Mouse (Mus musculus): ENCODE measurements at regions not wholly inside any gene's neighbourhood (a gene's known extent, or its start where the extent isn't known, plus 50 kb on each side); places are given as distances from the start of the nearest gene placed in this dataset.
A peak's percentile ranks its signal among the peaks of the same experiment; 100 is the strongest.

DNA sequence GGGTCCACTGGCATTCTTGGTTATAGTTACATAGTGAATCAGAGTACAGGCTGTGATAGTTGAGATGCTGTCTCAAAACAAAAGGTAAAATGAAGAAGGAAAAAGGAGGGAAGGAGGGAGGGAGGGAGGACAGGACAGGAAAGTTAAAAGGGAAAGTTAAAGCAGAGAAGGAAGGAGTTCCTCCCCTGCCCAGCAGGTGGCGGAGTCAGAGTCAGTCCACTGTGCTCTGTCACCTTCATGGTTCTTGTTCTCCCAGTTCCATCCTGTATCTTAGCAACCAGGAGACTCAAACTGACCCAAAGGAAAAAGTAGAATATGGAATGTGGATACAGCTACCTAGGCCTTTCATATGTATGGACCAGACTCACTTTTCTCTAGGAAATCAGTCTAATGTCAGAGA lies 288.3 kb downstream of the Pdcd6ip start:
- DNase-seq, result no peak

DNA sequence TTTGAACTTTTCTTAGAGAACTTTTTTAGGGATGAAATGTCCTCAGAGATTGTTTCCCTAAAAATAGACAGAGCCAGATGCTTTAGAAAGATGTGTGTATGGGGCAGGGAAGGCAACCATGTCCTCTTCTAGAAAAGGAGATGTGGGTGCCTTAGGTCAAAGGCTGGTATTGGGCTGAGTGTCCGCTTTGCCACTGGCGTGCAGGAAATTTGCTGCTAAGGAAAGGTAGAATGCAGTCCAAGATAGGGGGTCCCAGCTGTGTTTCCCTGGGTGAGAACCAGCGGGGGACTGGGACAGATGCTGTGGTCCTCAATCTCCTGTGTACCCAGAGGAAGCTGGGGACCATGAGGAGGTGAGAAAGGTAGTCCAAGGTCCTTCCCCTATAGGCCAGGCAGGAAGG lies 291.0 kb downstream of the Pdcd6ip start:
- no peak for DNase-seq

DNA sequence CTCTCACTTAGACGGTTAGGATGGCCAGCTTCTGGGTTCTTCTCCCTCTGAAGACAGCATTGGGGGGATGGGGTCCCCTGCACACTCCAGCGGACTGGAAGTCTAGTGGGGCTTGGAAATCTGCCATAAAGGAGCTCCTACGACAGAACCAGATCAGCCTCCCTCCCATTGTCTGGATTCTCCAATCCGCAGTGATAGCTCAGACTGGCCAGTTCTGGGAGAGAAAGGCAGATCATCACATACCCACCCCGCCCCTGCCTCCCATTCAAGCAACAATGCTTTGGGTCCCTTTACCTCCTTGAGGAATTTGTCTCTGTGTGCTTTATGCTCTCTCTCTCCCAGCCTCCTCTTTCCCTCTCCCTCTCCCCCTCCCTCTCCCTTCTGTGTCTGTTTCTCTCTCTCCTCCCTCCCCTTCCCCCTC lies 292.5 kb downstream of the Pdcd6ip start:
- no peak for DNase-seq

DNA sequence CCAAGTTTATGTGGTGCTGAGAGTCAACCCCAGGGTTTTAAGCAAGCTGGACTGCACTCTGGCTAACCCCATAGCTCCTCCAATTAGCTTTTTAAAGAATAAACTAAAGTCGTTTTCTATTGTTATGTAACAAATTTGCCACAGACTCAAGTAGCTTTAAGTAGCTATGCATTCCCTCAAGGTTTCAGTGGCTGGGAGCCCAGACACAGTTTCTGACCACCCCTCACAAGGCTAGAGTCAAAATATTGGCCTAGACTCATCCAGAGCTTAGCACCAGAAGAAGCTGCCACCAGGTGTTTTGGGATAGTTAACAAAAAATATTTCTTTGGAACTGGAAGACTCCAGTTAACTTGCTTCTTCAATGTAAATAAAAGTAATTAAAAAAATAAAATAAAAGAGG lies 293.4 kb downstream of the Pdcd6ip start:
- no peak for DNase-seq

DNA sequence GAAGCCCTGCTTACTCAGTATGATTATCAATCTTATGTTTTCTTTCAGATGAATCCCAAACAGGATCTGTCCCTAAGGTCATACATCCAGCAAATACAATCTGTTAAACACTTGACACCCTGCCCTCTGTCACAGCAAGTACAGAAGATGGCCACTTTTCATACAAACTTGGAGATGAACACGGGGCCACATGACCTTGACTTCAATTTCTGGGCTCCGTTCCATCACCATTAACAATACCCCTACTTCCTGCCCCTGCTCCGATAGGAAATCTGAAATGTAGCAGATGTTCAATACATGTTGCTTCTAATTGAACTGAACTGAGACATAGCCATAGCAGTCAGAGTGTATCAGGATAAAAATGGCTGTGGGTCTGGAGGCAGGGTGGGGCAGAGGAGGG lies 294.2 kb downstream of the Pdcd6ip start:
- no peak for DNase-seq

DNA sequence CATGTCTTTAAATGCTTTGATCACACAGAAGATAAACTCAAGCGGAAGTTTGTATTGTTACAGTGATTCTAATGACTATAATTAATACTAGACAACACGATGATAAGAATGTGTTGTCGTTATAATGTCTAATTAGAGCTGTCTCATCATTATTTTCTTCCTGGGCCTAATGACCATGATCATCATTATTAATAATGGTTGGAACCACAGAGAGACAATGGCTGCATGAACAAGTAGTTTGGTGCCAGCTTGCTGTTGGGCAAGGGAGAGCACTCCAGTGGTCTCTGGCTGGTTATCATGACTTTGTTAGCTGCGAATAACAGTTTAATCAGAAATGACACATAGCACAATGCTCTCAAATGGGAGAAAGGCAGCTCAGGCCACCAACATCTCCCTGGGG lies 296.4 kb downstream of the Pdcd6ip start:
- no peak for DNase-seq

DNA sequence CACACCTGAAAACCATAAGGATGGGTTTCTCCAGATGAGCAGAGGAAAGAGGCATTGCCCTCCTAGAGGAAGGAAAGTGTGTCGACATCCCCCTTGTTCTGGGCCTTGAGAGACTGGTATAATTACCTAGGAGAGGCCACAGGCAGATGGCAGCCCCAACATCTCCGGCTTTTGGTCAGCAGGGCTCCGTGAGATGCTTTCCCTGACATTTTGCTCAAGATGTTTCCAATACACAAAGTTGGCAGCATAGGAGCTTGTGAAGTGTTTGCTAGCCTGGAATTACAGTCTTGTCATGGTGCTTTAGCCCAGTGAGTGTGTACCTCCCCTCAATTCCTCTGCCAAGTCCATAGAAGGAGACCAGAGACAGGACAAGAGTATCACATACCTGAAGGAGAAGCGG lies 299.5 kb downstream of the Pdcd6ip start:
- peak; percentile 53 to 64 for DNase-seq

DNA sequence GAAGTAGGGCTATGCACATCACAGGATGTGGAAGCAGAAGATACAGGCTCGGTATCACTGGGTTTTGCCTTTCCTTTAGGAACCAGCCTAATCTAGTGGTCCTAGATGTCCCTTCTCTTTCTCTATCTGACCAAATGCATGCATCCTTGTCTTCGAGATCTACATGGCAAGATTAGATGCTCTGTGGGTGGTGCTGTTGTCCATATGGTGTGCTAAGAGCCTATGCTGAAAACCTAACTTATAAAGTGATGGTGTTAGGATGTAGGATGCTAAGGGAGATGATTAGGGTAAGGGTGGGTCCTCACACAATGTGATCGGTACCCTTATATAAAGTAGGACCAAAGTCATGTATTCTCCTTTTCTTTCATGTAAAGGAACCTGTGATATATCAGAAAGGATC lies 313.7 kb downstream of the Pdcd6ip start:
- no peak for DNase-seq

DNA sequence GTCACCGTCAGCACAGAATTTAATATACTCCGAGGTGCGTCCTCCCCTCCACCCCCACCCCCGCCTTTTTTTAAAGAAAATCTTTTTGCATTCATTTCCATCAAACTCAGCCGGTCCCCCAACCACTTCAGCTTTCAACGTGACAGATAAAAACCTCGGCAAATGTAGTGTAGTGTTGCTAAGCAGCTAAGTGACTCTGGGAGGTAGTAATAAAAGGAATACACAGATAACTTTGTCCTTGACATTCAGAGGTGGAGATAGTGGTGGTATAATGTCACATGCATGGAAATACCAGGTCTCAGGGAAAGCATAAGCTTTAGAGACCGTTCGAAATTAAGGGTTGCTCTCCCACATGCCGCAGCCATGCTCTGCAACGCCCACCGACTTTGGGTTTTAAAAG lies 320.7 kb downstream of the Pdcd6ip start:
- DNase-seq, result no peak

DNA sequence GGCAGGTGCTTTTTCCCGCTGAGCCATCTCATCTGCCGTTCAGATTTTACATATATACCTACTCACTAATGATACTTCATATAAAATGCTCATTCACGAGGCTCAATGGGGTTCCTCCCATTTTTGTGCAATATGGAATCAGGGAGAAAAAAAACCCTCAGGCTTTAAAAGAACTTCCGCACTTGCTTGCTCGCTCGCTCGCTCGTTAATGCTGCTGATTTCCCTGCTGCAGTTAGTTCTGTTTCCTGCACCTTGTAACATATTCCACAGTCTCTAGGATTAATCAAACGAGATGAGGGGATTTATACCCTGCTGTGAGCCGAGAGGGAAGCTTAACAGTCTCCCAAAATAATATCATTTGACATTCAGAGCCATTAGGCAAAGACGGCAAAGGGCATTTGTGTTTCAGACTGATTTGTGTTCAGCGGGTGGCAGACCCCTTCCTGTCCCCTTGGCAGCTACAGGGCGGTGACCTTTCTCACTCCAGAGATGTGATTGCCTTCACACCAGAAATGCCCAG lies 326.4 kb downstream of the Pdcd6ip start:
- DNase-seq, result peak; percentile 11 to 12

DNA sequence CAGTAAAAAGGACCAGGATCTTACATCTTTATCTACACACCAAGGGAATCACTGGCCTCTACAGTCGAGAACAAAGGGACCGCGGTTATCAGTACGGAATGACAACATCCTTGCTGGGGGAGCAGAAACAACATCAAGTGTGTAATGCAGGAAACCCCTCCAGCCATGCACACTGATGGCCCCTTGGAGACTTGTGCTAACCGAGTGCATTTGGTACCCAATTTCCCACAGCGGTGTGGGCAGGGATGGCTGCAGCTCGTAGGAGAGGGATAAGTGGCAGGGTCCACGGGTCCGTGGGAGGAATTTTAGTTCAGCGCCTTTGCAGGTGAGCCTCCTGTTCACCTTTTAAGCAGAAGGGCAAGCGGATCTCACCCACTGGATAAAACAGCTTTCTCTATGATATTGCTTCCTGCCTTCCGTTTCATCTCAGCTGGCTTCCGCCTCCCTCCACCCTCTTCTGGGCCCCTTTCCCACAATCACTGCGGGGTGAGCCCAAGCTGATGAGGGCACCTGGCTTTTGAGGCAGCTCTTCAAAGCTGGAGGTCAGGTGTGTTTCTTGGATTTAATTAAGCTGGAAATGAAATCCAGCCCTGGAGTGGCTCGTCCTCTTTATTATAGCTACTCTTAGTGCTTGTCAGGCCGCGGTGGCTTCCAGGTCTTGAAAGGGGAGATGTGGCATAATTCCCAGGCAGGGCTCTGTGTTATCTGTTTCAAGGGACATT lies 327.5 kb downstream of the Pdcd6ip start:
- DNase-seq, result peak; percentile 56 to 62

DNA sequence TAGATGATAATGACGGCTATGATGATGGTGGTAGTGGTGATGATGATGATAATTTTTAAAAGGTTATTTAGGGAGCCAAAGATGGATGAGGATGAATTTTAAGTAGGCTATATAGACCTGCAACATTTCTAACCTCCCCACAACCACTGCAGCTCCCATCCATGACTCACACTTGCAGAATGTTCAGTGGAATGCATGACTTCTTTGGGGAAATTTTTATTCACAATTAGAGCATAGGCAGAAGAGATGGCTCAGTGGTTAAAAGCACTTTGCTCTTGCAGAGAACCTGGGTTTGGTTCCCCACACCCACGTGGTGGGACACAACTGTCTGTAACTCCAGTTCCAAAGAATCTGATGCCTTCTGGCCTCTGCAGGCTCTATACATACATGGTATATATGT lies 329.5 kb downstream of the Pdcd6ip start:
- DNase-seq, result no peak

DNA sequence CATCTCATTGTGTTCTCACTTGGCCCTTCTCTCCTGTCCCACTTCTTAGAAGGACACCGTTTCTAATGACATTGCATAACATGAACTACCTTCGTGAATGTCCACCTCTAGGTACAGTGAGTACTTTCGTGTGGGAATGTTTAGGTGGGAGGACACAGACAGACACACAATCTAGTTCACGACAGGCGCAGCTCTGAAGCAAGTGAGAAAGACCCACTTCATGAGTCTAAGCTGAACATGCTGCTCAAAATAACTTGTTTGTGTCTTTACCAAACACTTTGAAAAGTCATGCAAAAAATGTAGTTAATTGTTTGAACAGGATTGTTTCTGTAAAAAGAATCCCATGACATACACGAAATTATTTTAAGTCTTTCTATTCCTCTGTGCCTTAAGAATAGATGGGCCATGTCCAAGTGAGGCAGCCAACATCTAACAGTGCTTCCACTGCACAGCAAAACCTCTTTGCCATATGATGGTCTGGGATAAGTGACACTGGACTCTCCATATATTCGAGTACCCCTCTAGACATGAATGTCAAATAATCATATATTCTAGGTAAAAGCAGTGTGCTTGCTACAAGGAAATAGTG lies 336.2 kb downstream of the Pdcd6ip start:
- DNase-seq, result no peak

DNA sequence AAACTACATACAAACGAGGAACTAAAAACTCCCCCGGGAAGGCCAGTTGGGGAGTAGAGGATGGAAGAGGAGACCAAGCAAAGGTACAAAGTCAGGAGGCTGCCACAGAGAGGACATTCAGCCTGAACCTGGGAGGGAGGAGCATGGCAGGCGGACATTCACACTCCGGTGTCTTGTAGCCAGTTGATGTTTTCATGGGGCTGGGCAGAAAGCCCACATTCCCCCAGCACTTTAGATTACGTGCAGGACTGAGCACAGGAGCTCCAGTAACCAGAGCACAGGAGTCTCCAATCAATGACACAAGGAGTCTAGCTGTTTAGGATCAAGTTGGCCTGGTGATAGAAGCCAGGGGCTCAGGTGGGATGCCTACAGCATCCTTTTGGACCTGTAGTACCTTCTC lies 360.1 kb downstream of the Pdcd6ip start:
- no peak for DNase-seq

DNA sequence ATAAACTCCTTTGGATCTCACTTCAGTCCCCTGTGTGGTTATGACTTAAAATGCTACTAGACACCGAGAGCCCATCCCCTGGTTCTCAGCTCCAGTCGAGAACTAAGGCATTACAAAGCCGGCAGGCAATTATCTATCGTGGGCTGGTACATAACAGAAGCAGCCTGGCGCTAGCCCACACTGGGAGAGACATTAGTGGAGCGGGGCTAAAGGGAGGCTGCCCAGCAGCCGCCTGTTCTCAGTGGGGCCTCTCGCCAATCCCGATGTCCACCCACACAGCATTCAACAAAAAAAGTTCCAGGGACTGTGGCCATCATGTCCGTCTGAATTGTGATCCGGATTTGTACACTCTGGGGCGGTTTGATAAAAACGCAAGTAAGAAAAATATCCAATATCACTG lies 361.5 kb downstream of the Pdcd6ip start:
- DNase-seq, result peak; percentile 10 to 33

DNA sequence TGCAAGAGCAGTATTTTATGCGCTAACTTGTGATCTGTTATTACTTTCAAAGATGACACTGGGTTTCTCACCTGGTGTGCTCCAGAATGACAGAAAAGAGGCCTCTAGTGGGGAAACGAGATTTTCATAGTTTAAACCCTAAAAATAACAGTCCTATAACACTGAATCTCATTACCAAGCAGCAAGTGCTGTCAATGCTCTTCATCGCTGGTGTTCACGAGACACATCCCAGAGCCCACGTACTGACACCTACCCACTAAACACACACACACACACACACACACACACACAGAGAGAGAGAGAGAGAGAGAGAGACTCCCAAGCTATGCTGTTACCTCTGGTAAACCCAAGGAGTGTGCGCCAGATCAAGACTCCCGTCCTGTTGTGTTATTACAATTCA lies 365.9 kb downstream of the Pdcd6ip start:
- DNase-seq, result no peak

DNA sequence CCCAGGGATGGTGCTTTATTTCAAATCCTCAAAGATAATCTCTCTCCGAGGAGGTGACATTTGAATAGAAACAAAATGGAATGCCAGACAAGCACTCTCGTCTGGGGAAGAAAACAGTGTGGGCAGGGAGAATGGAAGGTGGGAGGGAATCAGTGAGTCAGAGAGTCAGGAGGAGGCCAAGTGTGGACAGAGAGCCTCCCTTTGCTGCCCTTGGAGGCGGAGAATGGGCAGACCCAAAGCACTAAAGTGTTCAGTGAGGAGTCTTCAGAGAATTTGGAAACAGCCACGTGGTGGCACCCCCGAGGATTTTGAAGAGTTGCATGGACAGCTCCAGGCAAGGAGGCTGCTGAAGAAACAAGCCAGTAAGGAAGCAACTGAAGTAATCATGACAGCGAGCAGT lies 367.2 kb downstream of the Pdcd6ip start:
- DNase-seq, result no peak

DNA sequence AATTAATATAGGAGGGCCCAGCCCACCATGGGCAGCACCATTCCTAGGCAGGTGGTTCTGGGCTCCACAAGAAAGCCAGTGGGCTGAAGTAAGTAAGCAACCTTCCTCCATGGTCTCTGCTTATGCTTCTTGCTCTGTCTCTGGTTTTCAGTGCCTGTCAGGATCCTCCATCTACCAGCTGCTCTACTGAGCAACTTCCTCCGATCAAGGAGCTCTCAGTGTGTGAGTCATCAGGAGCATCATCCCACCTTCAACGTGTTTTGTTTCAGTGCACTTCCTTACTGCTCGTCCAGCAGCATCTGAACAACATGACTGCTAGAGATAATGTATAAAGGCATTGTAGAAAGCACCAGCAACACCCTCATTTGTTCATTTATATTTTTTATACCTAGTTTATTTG lies 368.0 kb downstream of the Pdcd6ip start:
- DNase-seq, result no peak

DNA sequence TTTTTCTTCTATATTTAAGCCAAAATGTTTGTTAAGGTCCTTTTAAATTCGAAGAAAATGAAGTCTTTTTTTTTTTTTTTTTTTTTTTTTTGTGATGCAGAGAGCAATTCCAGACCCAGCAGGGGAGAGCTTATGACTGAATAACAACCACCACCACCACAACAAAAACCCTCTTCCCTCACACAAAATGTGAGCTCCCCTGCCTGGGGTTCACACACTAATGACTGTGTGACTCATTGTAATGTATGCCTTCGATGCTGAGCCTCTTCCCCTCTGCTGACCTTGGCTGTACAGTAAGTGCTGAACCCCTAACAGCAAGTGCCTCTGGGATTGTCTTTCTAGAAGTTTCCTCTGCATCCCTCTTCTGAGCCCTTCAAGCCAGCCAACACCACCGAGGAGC lies 383.6 kb downstream of the Pdcd6ip start:
- no peak for DNase-seq

DNA sequence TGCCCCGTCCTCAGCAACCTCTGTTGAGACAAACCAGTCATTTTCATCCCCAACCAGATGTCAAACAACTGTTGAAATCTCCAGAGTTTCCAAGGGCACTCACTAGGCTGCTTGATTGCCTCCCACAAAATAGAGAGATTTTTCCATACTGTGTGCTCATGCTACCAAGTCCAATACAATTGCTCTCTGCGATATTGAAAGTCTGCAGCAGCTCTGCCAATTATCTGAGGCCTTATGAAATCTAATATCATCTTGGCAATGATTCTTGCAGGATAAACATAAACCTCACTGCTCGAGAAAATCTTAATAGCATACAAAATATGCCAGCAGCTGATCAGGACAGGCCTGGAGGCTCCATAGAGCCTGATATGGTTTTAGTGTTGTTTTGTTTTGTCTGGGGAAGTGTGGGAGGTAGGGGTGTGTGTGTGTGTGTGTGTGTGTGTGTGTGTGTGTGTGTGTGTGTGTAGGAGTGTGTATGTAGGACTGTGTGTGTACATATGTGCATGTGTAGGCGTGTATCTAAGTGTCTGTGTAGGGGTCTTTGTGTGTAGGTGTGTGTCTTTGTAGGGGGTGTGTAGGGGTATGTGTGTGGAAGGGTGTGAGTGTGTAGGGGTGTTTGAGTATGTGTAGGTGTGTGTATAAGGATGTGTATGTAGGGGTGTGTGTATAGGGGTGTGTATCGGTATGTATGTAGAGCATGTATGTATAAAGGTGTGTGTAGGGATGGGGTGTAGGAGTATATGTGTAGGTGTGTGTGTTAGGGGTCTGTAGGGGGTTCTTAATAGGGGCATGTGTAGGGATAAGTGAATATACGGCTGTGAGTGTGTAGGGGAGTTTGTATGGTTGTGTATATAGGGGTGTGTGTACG lies 398.1 kb downstream of the Pdcd6ip start:
- DNase-seq, result no peak

DNA sequence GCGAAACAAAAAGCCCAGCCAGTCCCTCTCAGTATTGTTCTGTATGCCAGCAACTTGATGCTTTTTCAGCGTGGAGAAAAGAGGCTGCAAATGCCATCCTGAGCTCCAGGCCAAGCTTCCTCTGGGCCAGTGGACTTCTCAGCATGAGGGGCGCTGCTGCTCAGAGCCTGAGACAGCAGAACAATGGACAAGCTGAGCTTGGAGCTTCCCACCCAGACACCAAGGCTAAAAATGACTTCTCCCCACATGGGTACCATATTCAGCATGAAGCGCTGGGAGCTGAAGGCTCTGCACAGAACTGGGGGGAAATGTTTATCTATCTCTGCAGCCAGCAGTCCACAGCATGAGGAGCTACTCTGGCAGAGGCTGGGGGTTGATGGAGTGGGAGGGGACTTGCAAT lies 402.3 kb downstream of the Pdcd6ip start:
- peak in 1 of 2 experiments; percentile 12 for DNase-seq

DNA sequence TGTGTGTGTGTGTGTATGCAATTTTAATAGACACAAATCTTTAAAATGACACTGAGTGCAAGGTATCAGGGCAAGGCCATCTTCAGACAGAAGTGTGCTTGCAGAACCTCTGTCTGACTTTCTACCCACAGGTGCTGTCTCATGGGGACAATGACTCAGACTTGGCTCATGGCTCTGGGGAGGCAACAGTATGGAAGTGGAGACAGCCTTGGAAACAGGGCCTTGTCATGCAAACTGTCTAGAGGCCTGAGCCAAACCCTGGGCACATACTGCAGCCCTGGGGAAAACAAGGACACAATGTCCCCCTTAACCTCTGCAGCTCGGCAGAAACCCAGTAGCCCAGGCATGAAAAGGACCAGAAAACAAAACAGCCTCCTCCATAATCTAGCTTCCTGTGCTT lies 405.6 kb downstream of the Pdcd6ip start:
- no peak for DNase-seq

DNA sequence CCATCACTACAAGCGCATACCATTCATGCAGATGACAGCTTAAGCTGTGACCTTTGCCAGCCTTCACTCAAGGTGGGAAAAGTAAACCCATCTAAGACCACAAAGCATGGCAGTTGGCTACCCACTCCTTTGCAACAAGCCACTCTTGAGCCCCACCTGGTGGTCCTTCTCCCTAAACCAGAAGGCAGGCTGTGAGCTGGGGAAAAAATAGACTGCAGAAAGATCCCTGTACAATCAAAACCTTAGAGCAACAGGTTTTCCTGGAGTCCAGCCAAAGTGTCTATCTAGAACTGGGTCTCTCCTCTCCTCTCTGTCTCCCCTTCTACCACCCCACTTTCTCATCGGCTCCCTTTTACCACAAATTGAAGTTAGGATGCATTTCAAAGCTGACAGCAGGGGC lies 407.2 kb downstream of the Pdcd6ip start:
- peak; percentile 72 to 86 for DNase-seq

DNA sequence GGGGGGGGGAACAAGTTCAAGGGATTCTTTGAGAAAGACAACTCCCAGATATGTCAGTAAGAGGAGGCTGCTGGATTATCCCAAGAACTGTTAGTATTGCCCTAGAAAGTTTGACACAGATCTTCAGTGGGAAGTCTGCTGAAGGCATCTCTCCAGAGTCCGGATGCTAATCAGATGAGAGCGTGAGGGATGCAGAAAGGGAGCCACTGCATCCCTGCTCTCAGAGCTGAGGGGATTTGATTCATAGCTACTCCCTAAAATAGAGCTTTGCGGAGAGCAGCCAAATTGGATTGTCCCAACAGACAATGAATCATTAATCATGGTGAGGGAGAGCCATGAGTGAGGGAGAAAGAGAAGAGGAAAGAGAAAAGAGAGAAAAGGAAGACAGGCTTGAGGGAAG lies 408.2 kb downstream of the Pdcd6ip start:
- DNase-seq, result no peak

All from cerebellum, postnatal 14 days (tissue).